Mouse (Mus musculus) neural tube, embryonic 12.5 days (tissue): ENCODE measurements at regions not wholly inside any gene's neighbourhood (a gene's known extent, or its start where the extent isn't known, plus 50 kb on each side); places are given as distances from the start of the nearest gene placed in this dataset.

ENCODE experiments used
- ATAC-seq: fragments of 200-750 bp; cut with Nextera tagmentation; 2 replicates; pipeline ENCODE4 v1.8.0; 2017; ENCODE audit warnings: low read depth, mild to moderate bottlenecking, moderate TSS enrichment, moderate library complexity; ENCODE audit not compliant: low FRiP score
- H3K27ac ChIP-seq: fragments of 300-500 bp; sonication (generic); 2 replicates; pipeline ENCODE4 v1.5.1; 2016
- H3K27me3 ChIP-seq: fragments of 300-500 bp; sonication (generic); replicated peaks from 2 replicates; pipeline ENCODE4 v1.6.1; 2016; ENCODE audit warnings: mild to moderate bottlenecking
- H3K36me3 ChIP-seq: fragments of 300-500 bp; sonication (generic); 2 replicates; pipeline ENCODE4 v1.6.1; 2016; ENCODE audit warnings: mild to moderate bottlenecking
- H3K4me1 ChIP-seq: fragments of 300-500 bp; sonication (generic); 2 replicates; pipeline ENCODE4 v1.6.1; 2016
- H3K4me2 ChIP-seq: fragments of 300-500 bp; sonication (generic); replicated peaks from 2 replicates; pipeline ENCODE4 v1.6.1; 2016; ENCODE audit warnings: mild to moderate bottlenecking
- H3K4me3 ChIP-seq: fragments of 300-500 bp; sonication (generic); 2 replicates; pipeline ENCODE4 v1.5.1; 2016
- H3K9ac ChIP-seq: fragments of 300-500 bp; sonication (generic); 2 replicates; pipeline ENCODE4 v1.6.1; 2016; ENCODE audit warnings: mild to moderate bottlenecking
- H3K9me3 ChIP-seq: fragments of 300-500 bp; sonication (generic); 2 replicates; pipeline ENCODE4 v1.6.1; 2016; ENCODE audit warnings: mild to moderate bottlenecking
- WGBS: fragments of 180-500 bp; shearing (Covaris S2); methylation state at CpG from one replicate; pipeline ENCODE4 v1.1.7; 2016; 5-methylcytosine and 5-hydroxymethylcytosine counted together

- no peaks in the 10 kb centered on the region for H3K9me3 ChIP-seq
- H3K4me1 ChIP-seq, result no peaks in the 10 kb centered on the region
- no peak for ATAC-seq
- H3K36me3 ChIP-seq, result no peaks in the 10 kb centered on the region
- no peak overlapping the region for H3K4me2 ChIP-seq
- H3K27me3 ChIP-seq, result no peaks in the 10 kb centered on the region
- no peak overlapping the region for H3K4me3 ChIP-seq
- no peak overlapping the region for H3K27ac ChIP-seq
- H3K9ac ChIP-seq, result no peak overlapping the region
Observed at GRCm38 (mm10) chr8:59265685-59266084, 353.2 kb upstream of the Galntl6 start.

- H3K4me1 ChIP-seq, result no peaks in the 10 kb centered on the region
- H3K36me3 ChIP-seq, result no peaks in the 10 kb centered on the region
- no peak overlapping the region for H3K27ac ChIP-seq
- no peak overlapping the region for H3K4me2 ChIP-seq
- 88% methylated on average over 2 of the region's 2 CpGs for WGBS
- no peaks in the 10 kb centered on the region for H3K9me3 ChIP-seq
- H3K27me3 ChIP-seq, result no peaks in the 10 kb centered on the region
- no peak overlapping the region for H3K4me3 ChIP-seq
- no peak overlapping the region for H3K9ac ChIP-seq
- no peak for ATAC-seq
Observed at GRCm38 (mm10) chr8:59232799-59233198, 320.4 kb upstream of the Galntl6 start.

- no peaks in the 10 kb centered on the region for H3K4me1 ChIP-seq
- 62% methylated on average over 3 of the region's 3 CpGs for WGBS
- H3K9me3 ChIP-seq, result no peaks in the 10 kb centered on the region
- no peak overlapping the region for H3K9ac ChIP-seq
- H3K36me3 ChIP-seq, result no peaks in the 10 kb centered on the region
- no peak overlapping the region for H3K27ac ChIP-seq
- no peak overlapping the region for H3K4me3 ChIP-seq
- ATAC-seq, result no peak
- H3K4me2 ChIP-seq, result no peak overlapping the region
- H3K27me3 ChIP-seq, result no peaks in the 10 kb centered on the region
Observed at GRCm38 (mm10) chr8:59224665-59225064, 312.2 kb upstream of the Galntl6 start.

GRCm38 (mm10) chr8:59174578-59175357 is 262.3 kb upstream of the Galntl6 start:
- Histone ChIP-seq H3K36me3 (no peaks in the 10 kb centered on the region), H3K4me2 (no peak overlapping the region), H3K9me3 (no peaks in the 10 kb centered on the region), H3K9ac (no peak overlapping the region), H3K27ac (no peak overlapping the region), H3K27me3 (no peaks in the 10 kb centered on the region), H3K4me3 (no peak overlapping the region), H3K4me1 (no peaks in the 10 kb centered on the region)
- WGBS, result 63% methylated on average over 1 of the region's 1 CpGs
- ATAC-seq, result no peak

- no peaks in the 10 kb centered on the region for H3K36me3 ChIP-seq
- no peak overlapping the region for H3K9ac ChIP-seq
- no peak for ATAC-seq
- H3K4me1 ChIP-seq, result no peaks in the 10 kb centered on the region
- H3K4me3 ChIP-seq, result no peak overlapping the region
- 88% methylated on average over 2 of the region's 2 CpGs for WGBS
- no peaks in the 10 kb centered on the region for H3K27me3 ChIP-seq
- H3K4me2 ChIP-seq, result no peak overlapping the region
- no peaks in the 10 kb centered on the region for H3K9me3 ChIP-seq
- no peak overlapping the region for H3K27ac ChIP-seq
Observed at GRCm38 (mm10) chr8:59130777-59131176, 218.3 kb upstream of the Galntl6 start.

- Histone ChIP-seq H3K4me3 (no peak overlapping the region), H3K4me2 (no peak overlapping the region), H3K4me1 (no peaks in the 10 kb centered on the region), H3K9me3 (no peaks in the 10 kb centered on the region), H3K36me3 (no peaks in the 10 kb centered on the region), H3K27ac (no peak overlapping the region), H3K9ac (no peak overlapping the region), H3K27me3 (no peaks in the 10 kb centered on the region)
- WGBS, result 71% methylated on average over 3 of the region's 3 CpGs
- ATAC-seq, result no peak
Observed at GRCm38 (mm10) chr8:59113221-59113620, 200.8 kb upstream of the Galntl6 start.

GRCm38 (mm10) chr8:59091274-59091856 is 178.9 kb upstream of the Galntl6 start:
- no peak overlapping the region for H3K27ac ChIP-seq
- 60% methylated on average over 4 of the region's 4 CpGs for WGBS
- no peaks in the 10 kb centered on the region for H3K36me3 ChIP-seq
- no peaks in the 10 kb centered on the region for H3K27me3 ChIP-seq
- no peak overlapping the region for H3K4me3 ChIP-seq
- no peak overlapping the region for H3K9ac ChIP-seq
- H3K9me3 ChIP-seq, result no peaks in the 10 kb centered on the region
- ATAC-seq, result peak; percentile 86
- H3K4me1 ChIP-seq, result no peaks in the 10 kb centered on the region
- H3K4me2 ChIP-seq, result no peak overlapping the region
